Mouse (Mus musculus) embryo, embryonic 10 days (tissue): ENCODE results near the gene Ap1ar.
A peak's percentile ranks its signal among the peaks of the same experiment; 100 is the strongest.

Experiments
- DNase-seq: peaks from one replicate; pipeline ENCODE4 v3.0.0-alpha.2; 2015; ENCODE audit warnings: low spot score

Gene Ap1ar

GRCm38 (mm10) chr3:127837154-127837865 lies at the start of gene Ap1ar:
TSS of gene Ap1ar (minus strand) at chr3:127837523.
- DNase-seq: peak; percentile 95

- no peak for DNase-seq
These were observed 44.4 kb upstream of the Ap1ar start for GRCm38 (mm10) chr3:127881684-127882083.

- no peak for DNase-seq
These were observed 42.6 kb upstream of the Ap1ar start for GRCm38 (mm10) chr3:127879968-127880367.

GRCm38 (mm10) chr3:127875509-127875908 lies 38.2 kb upstream of the Ap1ar start:
- DNase-seq: no peak

DNA sequence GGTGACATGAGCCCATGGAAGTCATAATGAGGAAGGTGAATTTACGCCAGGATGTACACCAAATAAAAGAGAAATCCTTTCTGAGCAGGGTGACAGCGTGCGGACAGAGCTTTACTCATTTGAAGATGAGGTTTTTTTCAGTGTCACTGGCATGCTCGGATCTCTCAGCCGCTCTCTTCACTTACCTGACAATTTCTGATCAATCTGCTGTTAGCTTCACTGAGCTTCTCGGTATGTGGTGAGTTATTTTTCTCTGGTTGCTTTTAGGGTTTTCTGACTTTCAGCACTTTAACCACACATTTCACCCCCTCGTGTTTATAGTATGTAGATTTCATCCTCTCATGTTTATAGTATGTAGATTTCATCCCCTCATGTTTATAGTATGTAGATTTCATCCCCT lies 37.7 kb upstream of the Ap1ar start:
- DNase-seq: no peak

- peak; percentile 79 for DNase-seq
These were observed 37.0 kb upstream of the Ap1ar start for GRCm38 (mm10) chr3:127874254-127874883.

- no peak for DNase-seq
These were observed 34.3 kb upstream of the Ap1ar start for GRCm38 (mm10) chr3:127871575-127871974.

GRCm38 (mm10) chr3:127868880-127869279 lies 31.6 kb upstream of the Ap1ar start:
- no peak for DNase-seq

DNA sequence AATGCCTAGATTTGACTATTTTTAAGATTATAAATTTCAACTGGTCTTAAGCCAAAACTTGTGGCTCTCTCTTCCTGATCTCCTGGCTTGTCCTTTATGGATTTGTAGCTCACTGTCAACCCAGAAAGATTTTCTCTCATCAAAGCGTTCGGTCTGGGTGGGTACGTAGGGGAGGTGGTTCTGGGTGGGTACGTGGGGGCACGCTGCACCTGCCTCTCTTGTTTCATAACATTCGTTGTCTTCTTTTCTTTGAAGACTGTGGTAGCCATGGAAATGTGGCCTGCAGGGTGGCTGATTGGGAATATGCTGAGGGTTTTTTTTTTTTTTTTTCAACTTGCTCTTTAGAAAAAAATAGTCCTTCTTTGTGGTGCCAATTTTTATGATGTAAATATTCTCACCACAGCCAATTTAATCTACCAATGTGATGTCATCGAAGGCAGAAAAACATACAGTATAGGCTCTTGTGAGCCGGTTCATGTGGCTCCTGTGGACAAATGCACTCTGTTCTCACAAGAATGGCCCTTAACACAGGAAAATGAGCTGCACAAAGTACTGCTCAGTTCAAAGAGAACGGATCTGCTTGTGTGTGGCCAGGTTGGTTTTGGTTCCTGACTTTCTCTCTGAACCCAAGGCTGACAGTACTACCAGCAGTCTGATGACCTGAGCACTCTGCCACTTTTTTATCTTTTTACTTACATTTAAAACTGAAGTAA lies 30.9 kb upstream of the Ap1ar start:
- no peak for DNase-seq

DNA sequence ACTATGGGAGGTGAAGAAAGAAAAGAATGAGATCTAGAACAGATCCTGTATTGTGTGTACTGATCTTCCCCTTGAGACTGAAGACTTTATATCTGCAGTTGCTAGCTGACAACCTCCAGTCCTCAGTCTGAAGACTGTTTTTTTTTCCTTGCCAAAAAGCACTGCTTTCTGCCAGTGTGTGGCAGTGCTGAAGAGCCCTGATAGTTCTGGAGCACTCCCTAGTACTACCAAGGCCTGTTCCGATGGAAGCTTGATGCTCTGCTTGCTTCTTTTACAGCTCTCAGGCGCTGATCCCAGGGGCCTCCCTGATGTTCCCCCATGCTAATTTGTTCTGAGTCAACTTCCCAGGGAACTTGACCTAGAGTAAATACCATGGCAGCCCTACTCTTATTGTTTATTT lies 26.9 kb upstream of the Ap1ar start:
- no peak for DNase-seq

DNA sequence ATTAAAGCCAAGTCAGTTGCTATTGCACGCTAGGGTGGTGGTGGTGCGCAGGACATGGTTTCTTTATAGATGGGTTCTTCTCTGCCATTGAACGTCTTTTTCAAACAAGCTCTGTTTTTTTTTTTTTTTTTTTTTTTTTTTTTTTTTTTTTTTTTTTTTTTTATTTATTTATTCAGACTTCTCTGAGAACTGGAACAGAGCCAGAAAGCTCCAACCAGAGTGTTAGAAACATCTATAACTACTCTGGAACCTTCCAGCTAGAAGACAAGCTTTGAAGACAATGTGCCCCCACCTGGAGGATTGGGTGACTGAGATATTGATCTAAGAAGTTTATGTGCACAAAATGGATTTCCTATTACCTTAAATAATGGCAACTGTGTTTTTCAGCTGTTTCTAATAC lies 26.2 kb upstream of the Ap1ar start:
- DNase-seq: no peak

DNA sequence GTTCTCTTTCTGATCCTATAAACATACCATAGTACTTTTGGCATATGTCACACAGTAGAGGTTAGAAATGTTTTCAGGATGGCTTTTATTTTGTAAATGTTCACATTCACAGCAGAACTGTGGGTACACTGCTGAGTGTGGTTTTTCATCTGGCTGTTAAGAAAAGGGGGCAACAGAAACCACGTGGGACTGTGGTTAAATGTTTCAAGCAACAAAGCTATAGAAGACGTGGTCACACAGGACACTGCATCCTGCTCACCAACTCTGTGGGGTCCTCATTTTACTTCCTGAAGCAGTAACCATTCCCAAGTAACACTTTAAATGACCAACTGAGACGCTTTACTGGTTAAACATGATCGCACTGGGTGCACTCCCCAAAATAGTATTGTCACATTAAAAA lies 25.2 kb upstream of the Ap1ar start:
- no peak for DNase-seq

- DNase-seq: no peak
These were observed 24.0 kb upstream of the Ap1ar start for GRCm38 (mm10) chr3:127861340-127861739.

DNA sequence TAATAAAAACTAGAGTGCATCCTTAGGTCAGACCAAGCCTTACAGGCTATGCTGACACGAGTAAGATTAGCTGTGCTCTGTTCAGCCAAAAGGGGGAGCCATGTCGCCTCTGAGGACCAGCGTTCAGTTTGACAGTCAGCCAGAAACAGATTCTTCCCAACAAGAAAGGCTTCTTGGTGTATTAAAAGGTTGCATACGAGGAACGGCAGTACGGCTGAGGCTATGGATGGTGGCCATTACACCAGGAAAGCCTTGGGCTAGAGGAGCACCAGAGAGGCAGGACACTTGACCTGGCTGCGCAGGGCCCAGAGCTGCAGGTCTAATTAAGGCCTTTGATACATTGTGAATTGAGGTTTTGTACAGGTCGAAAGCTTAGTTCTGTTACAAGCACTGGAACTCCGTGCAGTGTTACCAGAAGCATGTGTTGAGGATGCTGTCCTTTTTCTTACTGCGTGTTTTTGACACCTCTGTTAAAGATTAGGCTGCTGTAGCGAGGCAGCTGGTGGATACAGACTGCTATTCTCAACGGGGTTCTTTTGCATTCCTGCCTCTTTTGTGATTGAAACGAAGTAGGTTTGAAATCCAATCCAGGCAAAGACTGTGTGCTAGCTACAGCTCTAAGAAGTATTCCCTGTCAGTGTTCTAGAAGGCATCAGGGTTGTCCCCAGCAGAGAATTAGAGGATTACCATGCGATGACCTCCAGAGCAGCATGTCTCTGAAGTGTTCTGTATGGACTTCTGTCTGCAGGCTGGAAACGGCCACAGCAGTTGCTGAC lies 16.3 kb upstream of the Ap1ar start:
- peak; percentile 90 for DNase-seq

DNA sequence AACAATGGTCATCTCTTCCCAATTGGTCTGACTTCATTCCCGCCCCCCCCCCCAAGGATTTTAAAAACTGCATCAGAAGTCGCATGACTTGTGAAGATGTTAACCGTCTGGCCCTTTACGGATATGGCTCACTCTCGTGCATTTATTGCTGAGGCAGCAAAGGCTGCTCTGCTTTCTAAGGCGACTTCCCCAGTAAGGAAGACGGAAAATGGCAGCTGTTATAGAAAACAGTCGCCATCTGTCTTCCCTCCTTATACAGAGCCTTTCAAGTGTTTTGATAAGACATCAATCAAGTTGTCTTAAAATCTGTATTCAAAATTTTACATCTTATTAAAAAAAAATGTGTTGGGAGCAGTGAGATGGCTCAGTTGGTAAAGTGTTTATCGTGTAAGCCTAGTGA lies 15.4 kb upstream of the Ap1ar start:
- no peak for DNase-seq

DNA sequence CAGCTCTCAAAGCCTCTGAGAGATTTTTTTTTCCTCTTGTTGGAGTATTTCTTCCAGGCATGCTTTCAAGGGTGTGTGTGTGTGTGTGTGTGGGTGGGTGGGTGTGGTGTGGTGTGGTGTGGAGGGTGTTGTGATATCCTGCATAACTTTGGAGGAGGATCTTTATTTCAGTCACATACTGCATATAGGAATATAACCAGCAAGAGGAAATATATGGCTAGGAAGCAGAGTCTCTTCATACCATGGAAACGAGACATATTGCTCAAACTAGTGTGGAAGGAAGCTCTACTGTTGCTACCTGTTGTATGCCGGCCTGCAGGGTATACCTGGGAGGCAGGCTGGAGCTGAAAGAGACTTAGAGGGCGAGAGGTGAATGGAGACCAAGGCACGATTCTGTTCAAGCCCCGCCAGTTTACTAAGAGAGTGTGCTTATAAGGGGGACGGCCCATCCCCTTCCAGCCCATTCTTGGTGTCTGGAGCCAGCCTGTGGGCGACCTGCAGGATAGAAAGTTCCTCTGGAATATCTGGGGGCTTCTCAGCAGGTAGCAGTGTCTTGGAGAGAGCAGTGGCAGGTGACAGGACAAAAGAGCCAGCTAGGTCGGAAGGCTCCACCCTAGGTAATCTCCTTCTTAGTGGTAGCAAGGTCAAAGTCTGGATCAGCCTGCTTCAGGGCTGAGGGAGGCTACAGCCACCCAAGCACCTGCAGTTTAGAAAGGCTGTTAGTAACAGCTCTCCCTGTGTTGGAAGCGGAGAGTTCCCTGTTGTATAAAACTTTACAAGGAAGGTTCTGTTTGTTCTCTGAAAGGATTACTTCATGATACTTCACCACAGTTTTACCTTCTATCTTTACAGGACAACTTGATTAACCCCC lies 13.7 kb upstream of the Ap1ar start:
- no peak for DNase-seq

GRCm38 (mm10) chr3:127849922-127850321 lies 12.6 kb upstream of the Ap1ar start:
- DNase-seq: no peak

DNA sequence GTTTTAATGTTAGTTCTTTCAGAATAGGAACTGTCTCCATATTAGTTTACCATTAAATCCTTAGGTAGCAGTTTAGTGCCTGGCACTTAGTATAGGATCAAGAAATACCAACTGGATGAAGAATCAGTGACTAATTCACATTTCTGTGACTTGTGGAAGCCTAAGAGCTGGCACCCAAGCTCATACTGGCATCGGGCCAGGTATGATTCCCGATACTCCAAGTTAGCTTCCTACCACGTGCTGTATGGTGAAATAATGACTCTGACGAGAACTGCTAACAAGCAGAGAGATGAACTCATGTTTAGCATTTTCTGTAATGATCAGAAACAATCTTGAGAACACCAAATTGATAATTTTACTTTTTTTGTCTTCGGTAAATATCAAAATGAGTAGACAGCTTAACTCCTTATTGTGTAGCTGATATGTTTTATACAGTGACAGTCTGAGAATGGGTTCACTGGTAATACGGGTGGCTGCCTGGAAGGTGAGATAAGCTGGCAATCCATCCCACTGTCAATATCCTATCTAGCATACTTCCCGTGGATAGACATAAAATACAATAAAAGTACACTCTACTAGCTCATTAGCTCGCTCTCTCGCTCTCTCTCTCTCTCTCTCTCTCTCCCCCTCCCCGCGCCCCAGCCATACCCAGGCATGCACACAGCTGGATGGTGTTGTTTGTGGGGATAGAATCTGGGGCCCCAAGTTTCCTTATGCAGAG lies 10.9 kb upstream of the Ap1ar start:
- no peak for DNase-seq

GRCm38 (mm10) chr3:127843941-127844327 lies 6.6 kb upstream of the Ap1ar start:
- DNase-seq: no peak

DNA sequence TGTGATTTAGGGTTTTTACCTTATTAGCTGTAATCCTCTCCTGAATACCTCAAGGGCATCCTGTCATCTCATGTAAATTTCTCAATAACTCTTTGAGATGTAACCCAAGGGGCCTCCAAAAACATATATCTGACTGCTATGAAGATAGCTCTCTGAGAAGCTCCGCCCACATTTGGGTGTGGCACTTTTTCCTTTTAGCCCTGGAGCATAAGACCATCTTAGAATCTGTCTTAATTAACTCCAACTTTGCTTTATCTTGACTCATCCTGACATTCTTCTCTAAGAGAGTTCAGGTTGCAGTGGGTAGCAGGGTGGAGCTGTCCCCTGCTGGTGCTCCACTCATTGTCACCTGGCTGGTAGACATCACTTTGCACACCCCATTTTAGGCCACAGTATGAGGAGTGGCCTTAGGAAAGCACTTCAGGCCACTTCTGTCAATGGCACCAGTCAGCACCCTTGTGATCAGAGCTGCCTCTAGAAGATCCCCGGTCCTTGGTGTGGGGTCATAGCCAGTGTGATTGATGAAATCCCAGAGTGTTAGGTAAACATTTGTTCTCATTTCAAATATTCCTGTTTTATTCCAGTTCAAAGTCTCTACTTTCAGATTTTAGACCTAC lies 6.1 kb upstream of the Ap1ar start:
- DNase-seq: no peak
